Mouse (Mus musculus): Measurements from ENCODE around the gene Bpifa6. TPM values are rescaled to one million over a fixed set of nuclear protein-coding genes. Genes with fewer than 3 reads are reported as not detected.

Bpifa6 gene
- polyA plus RNA-seq, 1 experiment from 2014 or later, result not detected

- DNase-seq (ENCODE audit: low spot score), result peak; percentile 80
- ATAC-seq (ENCODE audit: low FRiP score), result no peak
- Histone ChIP-seq H3K36me3 (ENCODE audit: control insufficient read depth, insufficient read depth, low read length) (no peaks in the 10 kb centered on the region), H3K4me2 (replicated peaks; ENCODE audit: low read depth, low read length) (no peak overlapping the region), H3K4me3 (ENCODE audit: low read depth, low read length) (no peak overlapping the region), H3K27me3 (ENCODE audit: control insufficient read depth, insufficient read depth, low read length) (no peaks in the 10 kb centered on the region), H3K4me1 (replicated peaks; ENCODE audit: control insufficient read depth, insufficient read depth, low read length) (no peaks in the 10 kb centered on the region), H3K9me3 (ENCODE audit: control insufficient read depth, low read length) (no peaks in the 10 kb centered on the region), H3K27ac (ENCODE audit: low read depth, low read length) (no peak overlapping the region), H3K9ac (ENCODE audit: low read depth, low read length) (no peak overlapping the region)
- WGBS, result 9% methylated on average over 6 of the region's 6 CpGs
Observed at GRCm38 (mm10) chr2:153953836-153954235, 20.9 kb upstream of the Bpifa6 start.

DNA sequence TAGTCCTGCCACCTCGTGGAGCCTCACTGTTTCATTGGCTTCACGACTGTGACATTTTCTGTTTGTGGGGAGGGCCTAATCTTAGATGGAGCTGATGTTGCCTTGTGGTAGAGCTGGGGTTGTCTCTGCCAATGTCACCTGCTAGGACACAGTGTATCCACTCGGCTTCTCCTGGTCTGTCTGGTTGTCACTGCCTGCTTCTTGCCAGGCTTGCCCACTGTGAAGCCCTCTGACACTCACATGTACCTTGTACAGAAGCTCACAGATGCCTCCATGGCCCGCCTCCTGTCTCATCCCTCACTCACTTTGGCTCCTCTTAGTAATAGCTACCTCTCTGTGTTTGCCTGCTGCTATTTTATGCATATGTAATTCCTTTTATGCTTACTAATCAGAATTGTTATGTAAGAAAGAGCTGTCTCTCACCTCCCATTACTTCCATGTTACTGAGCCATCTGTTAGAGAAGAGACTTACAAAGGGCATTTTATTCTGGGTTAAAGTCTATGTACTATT is 11.9 kb upstream of the Bpifa6 start:
- no peaks in the 10 kb centered on the region for H3K36me3 ChIP-seq (ENCODE audit: control insufficient read depth, insufficient read depth, low read length)

GRCm38 (mm10) chr2:153963334-153963733 is 11.4 kb upstream of the Bpifa6 start:
- Histone ChIP-seq H3K36me3 (ENCODE audit: control insufficient read depth, insufficient read depth, low read length) (no peaks in the 10 kb centered on the region), H3K27ac (ENCODE audit: low read depth, low read length) (no peak overlapping the region), H3K27me3 (ENCODE audit: control insufficient read depth, insufficient read depth, low read length) (no peaks in the 10 kb centered on the region), H3K9me3 (ENCODE audit: control insufficient read depth, low read length) (no peaks in the 10 kb centered on the region), H3K4me3 (ENCODE audit: low read depth, low read length) (no peak overlapping the region), H3K4me2 (replicated peaks; ENCODE audit: low read depth, low read length) (no peak overlapping the region), H3K9ac (ENCODE audit: low read depth, low read length) (no peak overlapping the region), H3K4me1 (replicated peaks; ENCODE audit: control insufficient read depth, insufficient read depth, low read length) (no peaks in the 10 kb centered on the region)
- WGBS, result 100% methylated on average over 1 of the region's 1 CpGs
- no peak for ATAC-seq (ENCODE audit: low FRiP score)
- DNase-seq (ENCODE audit: low spot score), result no peak

More for the DNA sequence above, 11.9 kb upstream of the Bpifa6 start:
- Histone ChIP-seq H3K4me1 (replicated peaks; ENCODE audit: control insufficient read depth, insufficient read depth, low read length) (no peaks in the 10 kb centered on the region), H3K27me3 (ENCODE audit: control insufficient read depth, insufficient read depth, low read length) (no peaks in the 10 kb centered on the region), H3K4me3 (ENCODE audit: low read depth, low read length) (no peak overlapping the region), H3K9me3 (ENCODE audit: control insufficient read depth, low read length) (no peaks in the 10 kb centered on the region), H3K9ac (ENCODE audit: low read depth, low read length) (no peak overlapping the region), H3K27ac (ENCODE audit: low read depth, low read length) (no peak overlapping the region), H3K4me2 (replicated peaks; ENCODE audit: low read depth, low read length) (no peak overlapping the region)
- DNase-seq (ENCODE audit: low spot score), result no peak
- 74% methylated on average over 4 of the region's 4 CpGs for WGBS
- ATAC-seq (ENCODE audit: low FRiP score), result no peak

DNA sequence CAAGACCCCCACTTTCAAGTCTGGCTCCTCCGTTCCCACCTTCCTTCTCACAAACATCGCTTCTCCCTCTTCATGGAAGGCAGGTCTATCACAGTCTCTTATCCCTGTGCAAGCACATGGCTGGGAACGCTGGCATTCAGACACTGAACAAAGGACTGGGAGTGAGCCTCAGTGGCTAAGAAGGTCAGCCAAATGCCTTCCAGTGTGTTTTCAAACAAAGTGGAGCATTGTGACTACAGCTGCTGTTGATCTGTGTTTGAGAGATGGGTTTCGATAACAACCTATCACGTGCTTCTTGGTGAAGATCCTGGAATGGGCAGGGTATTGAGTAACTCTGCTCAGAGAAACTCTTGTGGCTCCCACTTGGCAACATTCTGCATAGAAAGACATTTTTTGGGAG is 4.5 kb upstream of the Bpifa6 start:
- Histone ChIP-seq H3K4me2 (replicated peaks; ENCODE audit: low read depth, low read length) (no peak overlapping the region), H3K9me3 (ENCODE audit: control insufficient read depth, low read length) (no peaks in the 10 kb centered on the region), H3K4me1 (replicated peaks; ENCODE audit: control insufficient read depth, insufficient read depth, low read length) (no peaks in the 10 kb centered on the region), H3K27me3 (ENCODE audit: control insufficient read depth, insufficient read depth, low read length) (no peaks in the 10 kb centered on the region), H3K4me3 (ENCODE audit: low read depth, low read length) (no peak overlapping the region), H3K27ac (ENCODE audit: low read depth, low read length) (no peak overlapping the region), H3K9ac (ENCODE audit: low read depth, low read length) (no peak overlapping the region), H3K36me3 (ENCODE audit: control insufficient read depth, insufficient read depth, low read length) (no peaks in the 10 kb centered on the region)
- ATAC-seq (ENCODE audit: low FRiP score), result no peak
- DNase-seq (ENCODE audit: low spot score), result no peak
- 72% methylated on average over 5 of the region's 5 CpGs for WGBS

GRCm38 (mm10) chr2:153995770-153996169 is 21.0 kb downstream of the Bpifa6 start:
- DNase-seq (ENCODE audit: low spot score) (peak; percentile 88), ATAC-seq (ENCODE audit: low FRiP score) (peak; percentile 59; the same call in 1 of the 2 replicates)
- Histone ChIP-seq H3K27me3 (ENCODE audit: control insufficient read depth, insufficient read depth, low read length) (no peaks in the 10 kb centered on the region), H3K4me1 (replicated peaks; ENCODE audit: control insufficient read depth, insufficient read depth, low read length) (no peaks in the 10 kb centered on the region), H3K4me2 (replicated peaks; ENCODE audit: low read depth, low read length) (no peak overlapping the region), H3K9me3 (ENCODE audit: control insufficient read depth, low read length) (no peaks in the 10 kb centered on the region), H3K4me3 (ENCODE audit: low read depth, low read length) (no peak overlapping the region), H3K36me3 (ENCODE audit: control insufficient read depth, insufficient read depth, low read length) (no peaks in the 10 kb centered on the region), H3K27ac (ENCODE audit: low read depth, low read length) (no peak overlapping the region), H3K9ac (ENCODE audit: low read depth, low read length) (no peak overlapping the region)
- WGBS, result 4% methylated on average over 7 of the region's 7 CpGs

- ATAC-seq (ENCODE audit: low FRiP score), result no peak
- H3K9ac ChIP-seq (ENCODE audit: low read depth, low read length), result no peak overlapping the region
- no peak overlapping the region for H3K4me3 ChIP-seq (ENCODE audit: low read depth, low read length)
- WGBS, result 83% methylated on average over 3 of the region's 3 CpGs
- no peak overlapping the region for H3K4me2 ChIP-seq (replicated peaks; ENCODE audit: low read depth, low read length)
- no peak for DNase-seq (ENCODE audit: low spot score)
- H3K27me3 ChIP-seq (ENCODE audit: control insufficient read depth, insufficient read depth, low read length), result no peaks in the 10 kb centered on the region
- no peaks in the 10 kb centered on the region for H3K4me1 ChIP-seq (replicated peaks; ENCODE audit: control insufficient read depth, insufficient read depth, low read length)
- no peaks in the 10 kb centered on the region for H3K9me3 ChIP-seq (ENCODE audit: control insufficient read depth, low read length)
- H3K27ac ChIP-seq (ENCODE audit: low read depth, low read length), result no peak overlapping the region
- H3K36me3 ChIP-seq (ENCODE audit: control insufficient read depth, insufficient read depth, low read length), result no peaks in the 10 kb centered on the region
Observed at GRCm38 (mm10) chr2:154000501-154000900, 25.8 kb downstream of the Bpifa6 start.

DNA sequence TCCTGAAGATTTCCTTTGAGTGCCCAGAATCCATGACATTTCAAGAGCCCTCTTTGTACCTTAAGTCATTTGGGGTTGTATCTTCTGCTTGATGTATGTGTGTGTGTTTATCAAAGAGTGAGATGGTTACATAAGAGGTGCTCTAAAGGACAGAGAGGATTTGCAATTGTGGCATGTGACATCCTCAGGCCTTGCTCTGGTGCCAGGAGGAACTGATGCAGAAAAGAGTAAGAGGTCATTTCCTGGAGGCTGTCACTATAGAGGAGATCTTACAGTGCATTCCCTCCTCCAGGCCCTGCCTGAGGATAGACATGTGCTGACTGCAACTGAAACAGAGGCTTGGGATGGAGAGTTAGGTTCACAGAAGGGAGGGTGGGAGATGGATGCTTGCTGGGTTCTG is 26.3 kb downstream of the Bpifa6 start:
- no peak overlapping the region for H3K4me2 ChIP-seq (replicated peaks; ENCODE audit: low read depth, low read length)
- no peak overlapping the region for H3K27ac ChIP-seq (ENCODE audit: low read depth, low read length)
- no peaks in the 10 kb centered on the region for H3K27me3 ChIP-seq (ENCODE audit: control insufficient read depth, insufficient read depth, low read length)
- H3K36me3 ChIP-seq (ENCODE audit: control insufficient read depth, insufficient read depth, low read length), result no peaks in the 10 kb centered on the region
- H3K9me3 ChIP-seq (ENCODE audit: control insufficient read depth, low read length), result no peaks in the 10 kb centered on the region
- ATAC-seq (ENCODE audit: low FRiP score) (no peak), DNase-seq (ENCODE audit: low spot score) (no peak)
- no peak overlapping the region for H3K9ac ChIP-seq (ENCODE audit: low read depth, low read length)
- no peak overlapping the region for H3K4me3 ChIP-seq (ENCODE audit: low read depth, low read length)
- no peaks in the 10 kb centered on the region for H3K4me1 ChIP-seq (replicated peaks; ENCODE audit: control insufficient read depth, insufficient read depth, low read length)

DNA sequence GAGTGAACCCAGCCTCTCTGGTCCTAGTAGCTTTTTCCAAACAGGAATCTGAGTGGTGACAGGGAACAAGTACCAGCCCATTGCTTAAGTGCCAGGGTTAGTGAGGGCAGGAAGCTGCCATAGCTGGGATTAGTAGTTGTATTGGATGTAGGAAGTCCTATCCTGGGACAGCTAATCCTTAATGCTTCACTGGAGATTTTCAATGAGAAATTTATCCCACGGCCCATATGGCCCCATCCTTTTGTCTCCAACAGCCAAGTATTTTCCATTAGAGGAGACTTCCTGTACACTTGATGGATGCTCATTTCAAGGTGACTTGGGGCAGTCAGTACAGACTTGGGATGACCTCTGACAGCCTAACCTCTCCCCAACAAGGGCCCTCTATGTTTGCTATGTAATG is 29.7 kb downstream of the Bpifa6 start:
- H3K4me1 ChIP-seq (replicated peaks; ENCODE audit: control insufficient read depth, insufficient read depth, low read length), result no peaks in the 10 kb centered on the region
- no peak overlapping the region for H3K4me3 ChIP-seq (ENCODE audit: low read depth, low read length)
- DNase-seq (ENCODE audit: low spot score) (no peak), ATAC-seq (ENCODE audit: low FRiP score) (no peak)
- H3K9ac ChIP-seq (ENCODE audit: low read depth, low read length), result no peak overlapping the region
- H3K4me2 ChIP-seq (replicated peaks; ENCODE audit: low read depth, low read length), result no peak overlapping the region
- H3K27me3 ChIP-seq (ENCODE audit: control insufficient read depth, insufficient read depth, low read length), result no peaks in the 10 kb centered on the region
- 71% methylated on average over 1 of the region's 1 CpGs for WGBS
- H3K27ac ChIP-seq (ENCODE audit: low read depth, low read length), result no peak overlapping the region
- H3K36me3 ChIP-seq (ENCODE audit: control insufficient read depth, insufficient read depth, low read length), result no peaks in the 10 kb centered on the region
- H3K9me3 ChIP-seq (ENCODE audit: control insufficient read depth, low read length), result no peaks in the 10 kb centered on the region

GRCm38 (mm10) chr2:154005094-154005493 is 30.3 kb downstream of the Bpifa6 start:
- Histone ChIP-seq H3K36me3 (ENCODE audit: control insufficient read depth, insufficient read depth, low read length) (no peaks in the 10 kb centered on the region), H3K27me3 (ENCODE audit: control insufficient read depth, insufficient read depth, low read length) (no peaks in the 10 kb centered on the region), H3K27ac (ENCODE audit: low read depth, low read length) (no peak overlapping the region), H3K4me1 (replicated peaks; ENCODE audit: control insufficient read depth, insufficient read depth, low read length) (no peaks in the 10 kb centered on the region), H3K9me3 (ENCODE audit: control insufficient read depth, low read length) (no peaks in the 10 kb centered on the region), H3K4me2 (replicated peaks; ENCODE audit: low read depth, low read length) (no peak overlapping the region), H3K4me3 (ENCODE audit: low read depth, low read length) (no peak overlapping the region), H3K9ac (ENCODE audit: low read depth, low read length) (no peak overlapping the region)
- DNase-seq (ENCODE audit: low spot score), result no peak
- ATAC-seq (ENCODE audit: low FRiP score), result no peak
- 83% methylated on average over 1 of the region's 1 CpGs for WGBS
